Mouse (Mus musculus): Measurements from ENCODE around the gene Hnf1a. TPM values are rescaled to one million over a fixed set of nuclear protein-coding genes. Genes with fewer than 3 reads are reported as not detected.

Gene Hnf1a
- polyA plus RNA-seq, 1 experiment from 2014 or later: not detected

GRCm38 (mm10) chr5:114996447-114996846 is 25.6 kb upstream of the Hnf1a start:
- Histone ChIP-seq H3K4me2 (ENCODE audit: low read length) (no peak overlapping the region), H3K27ac (ENCODE audit: low read depth, low read length) (no peak overlapping the region), H3K36me3 (ENCODE audit: control insufficient read depth, insufficient read depth, low read length) (no peaks in the 10 kb centered on the region), H3K9me3 (ENCODE audit: control insufficient read depth, low read length) (no peaks in the 10 kb centered on the region), H3K4me1 (ENCODE audit: control insufficient read depth, insufficient read depth, low read depth, low read length) (no peaks in the 10 kb centered on the region), H3K27me3 (replicated peaks; ENCODE audit: control insufficient read depth, insufficient read depth, low read length) (no peaks in the 10 kb centered on the region), H3K9ac (ENCODE audit: low read depth, low read length) (no peak overlapping the region), H3K4me3 (ENCODE audit: low read length) (no peak overlapping the region)
- ATAC-seq: no peak
- WGBS: 81% methylated on average over 16 of the region's 16 CpGs

- Histone ChIP-seq H3K9ac (ENCODE audit: low read depth, low read length) (no peak overlapping the region), H3K27me3 (replicated peaks; ENCODE audit: control insufficient read depth, insufficient read depth, low read length) (no peaks in the 10 kb centered on the region), H3K4me2 (ENCODE audit: low read length) (no peak overlapping the region), H3K9me3 (ENCODE audit: control insufficient read depth, low read length) (0 out of 2 replicates have a peak, but pooled peaks cover 3% of the 10 kb centered on the region), H3K36me3 (ENCODE audit: control insufficient read depth, insufficient read depth, low read length) (no peaks in the 10 kb centered on the region), H3K27ac (ENCODE audit: low read depth, low read length) (no peak overlapping the region), H3K4me3 (ENCODE audit: low read length) (no peak overlapping the region), H3K4me1 (ENCODE audit: control insufficient read depth, insufficient read depth, low read depth, low read length) (no peaks in the 10 kb centered on the region; the same call in 1 of the 2 replicates)
- ATAC-seq: no peak
These were observed 14.2 kb upstream of the Hnf1a start for GRCm38 (mm10) chr5:114985074-114985473.

- 63% methylated on average over 15 of the region's 15 CpGs for WGBS
- H3K9ac ChIP-seq (ENCODE audit: low read depth, low read length): no peak overlapping the region
- H3K4me1 ChIP-seq (ENCODE audit: control insufficient read depth, insufficient read depth, low read depth, low read length): peaks cover 8% of the 10 kb centered on the region
- H3K36me3 ChIP-seq (ENCODE audit: control insufficient read depth, insufficient read depth, low read length): no peaks in the 10 kb centered on the region
- H3K9me3 ChIP-seq (ENCODE audit: control insufficient read depth, low read length): no peaks in the 10 kb centered on the region
- H3K27ac ChIP-seq (ENCODE audit: low read depth, low read length): no peak overlapping the region
- no peak overlapping the region for H3K4me2 ChIP-seq (ENCODE audit: low read length)
- no peak for ATAC-seq
- H3K27me3 ChIP-seq (replicated peaks; ENCODE audit: control insufficient read depth, insufficient read depth, low read length): no peaks in the 10 kb centered on the region
- H3K4me3 ChIP-seq (ENCODE audit: low read length): no peak overlapping the region
These were observed 11.1 kb upstream of the Hnf1a start for GRCm38 (mm10) chr5:114982001-114982400.

DNA sequence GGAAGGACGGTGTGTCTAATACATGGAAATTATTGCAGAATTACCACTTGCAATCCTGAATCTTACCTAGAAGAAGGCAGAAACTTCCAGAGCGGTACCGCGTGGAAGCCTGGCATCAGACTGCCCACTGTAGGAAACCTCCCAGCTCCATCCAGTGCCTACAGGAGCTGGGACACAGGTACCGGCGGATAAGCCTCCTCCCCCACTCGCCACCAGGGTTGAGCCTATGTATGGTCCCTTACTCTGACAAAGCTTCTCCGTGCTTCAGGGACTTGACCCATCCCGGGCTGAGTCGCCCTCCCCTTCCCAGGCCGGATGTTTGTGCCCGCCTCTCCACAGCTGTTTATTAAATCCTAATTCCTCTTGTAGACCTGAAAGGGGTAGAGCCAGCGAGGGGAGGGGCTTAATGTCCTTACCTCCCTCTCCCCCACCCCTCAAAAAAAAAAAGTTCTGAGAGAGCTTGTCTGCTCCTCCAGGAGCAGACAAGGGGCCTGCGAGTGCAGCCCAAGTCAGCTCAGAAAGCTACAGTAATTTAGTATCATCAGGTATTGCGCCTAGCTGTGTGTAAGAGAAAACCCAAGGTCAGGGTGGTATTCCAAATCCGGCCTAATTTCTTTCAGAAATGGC is 9.3 kb upstream of the Hnf1a start:
- no peaks in the 10 kb centered on the region for H3K36me3 ChIP-seq (ENCODE audit: control insufficient read depth, insufficient read depth, low read length)
- WGBS: 38% methylated on average over 16 of the region's 16 CpGs
- peak overlapping the region; percentile 52 for H3K9ac ChIP-seq (ENCODE audit: low read depth, low read length)

GRCm38 (mm10) chr5:114979250-114980121 is 8.6 kb upstream of the Hnf1a start:
- Histone ChIP-seq H3K9ac (ENCODE audit: low read depth, low read length) (peak overlapping the region; percentile 52), H3K27ac (ENCODE audit: low read depth, low read length) (peak overlapping the region; percentile 17; the same call in 1 of the 2 replicates), H3K9me3 (ENCODE audit: control insufficient read depth, low read length) (no peaks in the 10 kb centered on the region), H3K36me3 (ENCODE audit: control insufficient read depth, insufficient read depth, low read length) (no peaks in the 10 kb centered on the region), H3K4me2 (ENCODE audit: low read length) (peak overlapping the region; percentile 92), H3K27me3 (replicated peaks; ENCODE audit: control insufficient read depth, insufficient read depth, low read length) (no peaks in the 10 kb centered on the region), H3K4me1 (ENCODE audit: control insufficient read depth, insufficient read depth, low read depth, low read length) (peaks cover 8% of the 10 kb centered on the region), H3K4me3 (ENCODE audit: low read length) (peak overlapping the region; percentile 42)
- peak; percentile 80 for ATAC-seq
- WGBS: 9% methylated on average over 32 of the region's 32 CpGs

More for the DNA sequence above, 9.3 kb upstream of the Hnf1a start:
- H3K4me3 ChIP-seq (ENCODE audit: low read length): peak overlapping the region; percentile 42
- H3K4me2 ChIP-seq (ENCODE audit: low read length): peak overlapping the region; percentile 92
- ATAC-seq: peak; percentile 17; the same call in 1 of the 2 replicates
- H3K4me1 ChIP-seq (ENCODE audit: control insufficient read depth, insufficient read depth, low read depth, low read length): peaks cover 8% of the 10 kb centered on the region
- H3K9me3 ChIP-seq (ENCODE audit: control insufficient read depth, low read length): no peaks in the 10 kb centered on the region
- H3K27ac ChIP-seq (ENCODE audit: low read depth, low read length): no peak overlapping the region
- H3K27me3 ChIP-seq (replicated peaks; ENCODE audit: control insufficient read depth, insufficient read depth, low read length): no peaks in the 10 kb centered on the region

DNA sequence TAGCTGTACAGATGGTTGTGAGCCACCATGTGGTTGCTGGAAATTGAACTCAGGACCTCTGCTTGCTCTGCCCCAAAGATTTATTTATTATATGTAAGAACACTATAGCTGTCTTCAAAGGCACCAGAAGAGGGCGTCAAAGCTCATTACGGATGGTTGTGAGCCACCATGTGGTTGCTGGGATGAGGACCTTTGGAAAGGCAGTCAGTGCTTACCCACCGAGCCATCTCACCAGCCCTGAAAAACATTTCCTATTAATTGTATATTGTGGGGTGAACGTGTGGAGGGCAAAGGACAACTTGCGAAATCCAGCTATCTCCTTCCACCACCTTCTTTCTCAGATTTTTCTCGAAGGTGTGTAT is 8.0 kb upstream of the Hnf1a start:
- H3K4me3 ChIP-seq (ENCODE audit: low read length): peak overlapping the region; percentile 42; the same call in 1 of the 2 replicates
- H3K9ac ChIP-seq (ENCODE audit: low read depth, low read length): 0 out of 2 replicates have a peak overlapping the region, but pooled peaks have one; percentile 18
- H3K4me2 ChIP-seq (ENCODE audit: low read length): peak overlapping the region; percentile 92
- peaks cover 8% of the 10 kb centered on the region for H3K4me1 ChIP-seq (ENCODE audit: control insufficient read depth, insufficient read depth, low read depth, low read length)
- 5% methylated on average over 6 of the region's 6 CpGs for WGBS
- ATAC-seq: peak; percentile 37
- H3K36me3 ChIP-seq (ENCODE audit: control insufficient read depth, insufficient read depth, low read length): no peaks in the 10 kb centered on the region
- no peaks in the 10 kb centered on the region for H3K9me3 ChIP-seq (ENCODE audit: control insufficient read depth, low read length)
- no peaks in the 10 kb centered on the region for H3K27me3 ChIP-seq (replicated peaks; ENCODE audit: control insufficient read depth, insufficient read depth, low read length)
- peak overlapping the region; percentile 17; the same call in 1 of the 2 replicates for H3K27ac ChIP-seq (ENCODE audit: low read depth, low read length)

DNA sequence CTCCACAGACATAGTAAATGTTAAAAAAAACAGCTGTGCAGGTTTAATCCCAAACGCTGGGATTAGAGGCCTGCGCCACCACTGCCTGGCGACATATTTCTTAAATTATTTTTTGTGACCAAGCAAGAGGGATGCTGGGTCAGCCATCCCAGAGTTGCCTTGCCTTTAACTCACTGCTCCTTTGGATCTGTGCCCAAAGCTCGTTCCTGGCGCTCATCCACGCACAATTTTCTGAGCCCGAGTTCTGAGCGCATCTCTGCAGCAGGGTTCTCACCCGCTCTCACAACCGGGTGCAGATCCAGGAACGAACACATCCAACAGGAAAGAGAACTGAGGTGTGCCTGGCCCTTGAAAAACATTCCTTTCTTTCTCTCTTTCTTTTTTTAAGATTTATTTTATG is 7.6 kb upstream of the Hnf1a start:
- Histone ChIP-seq H3K4me3 (ENCODE audit: low read length) (no peak overlapping the region), H3K27ac (ENCODE audit: low read depth, low read length) (no peak overlapping the region), H3K36me3 (ENCODE audit: control insufficient read depth, insufficient read depth, low read length) (no peaks in the 10 kb centered on the region)

DNA sequence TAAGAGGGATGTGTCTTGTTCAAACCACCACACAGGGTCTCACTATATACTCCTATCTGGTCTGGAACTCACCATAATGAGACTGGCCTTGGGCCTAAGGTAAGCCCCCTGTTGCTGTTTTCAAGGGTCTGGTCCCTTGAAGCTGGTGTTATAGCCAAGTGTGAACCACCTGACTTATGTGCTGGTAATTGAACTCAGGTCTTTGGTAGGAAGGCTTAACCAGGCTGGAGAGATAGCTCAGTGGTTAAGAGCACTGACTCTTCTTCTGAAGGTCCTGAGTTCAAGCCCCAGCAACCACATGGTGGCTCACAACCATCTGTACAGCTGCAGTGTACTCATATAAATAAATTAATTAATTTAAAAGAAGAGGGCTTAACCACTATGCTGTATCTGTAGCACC is 6.0 kb upstream of the Hnf1a start:
- ATAC-seq: no peak
- no peak overlapping the region for H3K4me3 ChIP-seq (ENCODE audit: low read length)
- H3K4me2 ChIP-seq (ENCODE audit: low read length): no peak overlapping the region
- no peaks in the 10 kb centered on the region for H3K9me3 ChIP-seq (ENCODE audit: control insufficient read depth, low read length)
- no peaks in the 10 kb centered on the region for H3K27me3 ChIP-seq (replicated peaks; ENCODE audit: control insufficient read depth, insufficient read depth, low read length)
- H3K36me3 ChIP-seq (ENCODE audit: control insufficient read depth, insufficient read depth, low read length): no peaks in the 10 kb centered on the region
- no peak overlapping the region for H3K27ac ChIP-seq (ENCODE audit: low read depth, low read length)
- H3K4me1 ChIP-seq (ENCODE audit: control insufficient read depth, insufficient read depth, low read depth, low read length): peaks cover 8% of the 10 kb centered on the region
- no peak overlapping the region for H3K9ac ChIP-seq (ENCODE audit: low read depth, low read length)

More for the DNA sequence above, 7.6 kb upstream of the Hnf1a start:
- H3K9me3 ChIP-seq (ENCODE audit: control insufficient read depth, low read length): no peaks in the 10 kb centered on the region
- no peaks in the 10 kb centered on the region for H3K27me3 ChIP-seq (replicated peaks; ENCODE audit: control insufficient read depth, insufficient read depth, low read length)
- H3K4me1 ChIP-seq (ENCODE audit: control insufficient read depth, insufficient read depth, low read depth, low read length): peaks cover 8% of the 10 kb centered on the region
- no peak overlapping the region; the same call in 1 of the 2 replicates for H3K4me2 ChIP-seq (ENCODE audit: low read length)
- WGBS: 62% methylated on average over 11 of the region's 11 CpGs
- H3K9ac ChIP-seq (ENCODE audit: low read depth, low read length): no peak overlapping the region
- no peak for ATAC-seq

DNA sequence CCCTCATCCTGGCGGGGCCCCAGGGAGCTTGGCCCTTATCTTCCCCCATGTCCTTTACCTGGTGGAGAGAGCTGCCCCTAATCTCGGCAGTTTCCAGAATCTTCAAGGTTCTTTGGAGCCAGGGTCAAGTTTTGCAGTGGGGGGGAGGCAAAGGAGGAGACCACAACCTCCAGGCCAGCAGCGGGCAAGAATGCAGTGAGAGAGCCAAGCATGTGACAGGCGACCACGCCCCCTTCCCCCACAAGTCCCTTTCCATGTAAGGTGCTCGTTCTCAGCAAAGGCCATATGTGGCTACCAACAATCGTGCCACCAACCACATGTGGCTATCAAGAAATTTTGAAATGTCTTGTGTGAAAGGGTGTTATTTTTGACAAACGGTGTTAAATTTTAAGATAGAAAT is 2.2 kb upstream of the Hnf1a start:
- whole genome bisulfite sequencing: 80% methylated on average over 8 of the region's 8 CpGs
- Histone ChIP-seq H3K4me1 (ENCODE audit: control insufficient read depth, insufficient read depth, low read depth, low read length) (no peaks in the 10 kb centered on the region), H3K9me3 (ENCODE audit: control insufficient read depth, low read length) (no peaks in the 10 kb centered on the region)

More for the DNA sequence above, 2.2 kb upstream of the Hnf1a start:
- Histone ChIP-seq H3K27me3 (replicated peaks; ENCODE audit: control insufficient read depth, insufficient read depth, low read length) (peaks cover 10% of the 10 kb centered on the region), H3K9ac (ENCODE audit: low read depth, low read length) (no peak overlapping the region), H3K27ac (ENCODE audit: low read depth, low read length) (no peak overlapping the region), H3K36me3 (ENCODE audit: control insufficient read depth, insufficient read depth, low read length) (no peaks in the 10 kb centered on the region), H3K4me3 (ENCODE audit: low read length) (no peak overlapping the region), H3K4me2 (ENCODE audit: low read length) (no peak overlapping the region)
- ATAC-seq: no peak

All from hindbrain, embryonic 16.5 days (tissue).